Mouse (Mus musculus) CD8-positive naive resting alpha-beta T cell, adult 2 months (primary cell): Measurements from ENCODE around the gene Ppp1r14a.
A peak's percentile ranks its signal among the peaks of the same experiment; 100 is the strongest.

Experiments used
- DNase-seq, 2 experiments: peaks; one replicate each; pipeline ENCODE4 v3.0.0; 2022; ENCODE audit warnings: low read depth in 2 of 2, low spot score in 2 of 2

Ppp1r14a gene

GRCm38 (mm10) chr7:29279261-29279660 lies 9.8 kb upstream of the Ppp1r14a start:
- DNase-seq: no peak

GRCm38 (mm10) chr7:29279924-29280323 lies 9.2 kb upstream of the Ppp1r14a start:
- no peak for DNase-seq

- no peak for DNase-seq
Observed at GRCm38 (mm10) chr7:29280801-29281200, 8.3 kb upstream of the Ppp1r14a start.

- peak; percentile 45 to 58 for DNase-seq
Observed at GRCm38 (mm10) chr7:29281201-29282073, 7.7 kb upstream of the Ppp1r14a start, which contains the start of gene Spint2. Gene Spint2, minus strand, starts transcription at chr7:29281912.

GRCm38 (mm10) chr7:29282074-29282554 lies 7.0 kb upstream of the Ppp1r14a start:
- no peak for DNase-seq

GRCm38 (mm10) chr7:29283876-29284275 lies 5.2 kb upstream of the Ppp1r14a start:
- no peak for DNase-seq

GRCm38 (mm10) chr7:29284523-29284922 lies 4.6 kb upstream of the Ppp1r14a start:
- DNase-seq: no peak

GRCm38 (mm10) chr7:29287481-29287880 lies 1.6 kb upstream of the Ppp1r14a start:
- no peak for DNase-seq

GRCm38 (mm10) chr7:29288079-29288478 lies 1.0 kb upstream of the Ppp1r14a start:
- no peak for DNase-seq

- DNase-seq: no peak
Observed at GRCm38 (mm10) chr7:29289856-29290255, 748 bp downstream of the Ppp1r14a start.

GRCm38 (mm10) chr7:29290691-29291485 lies 1.8 kb downstream of the Ppp1r14a start:
- no peak for DNase-seq

- no peak for DNase-seq
Observed at GRCm38 (mm10) chr7:29291616-29292457, 2.7 kb downstream of the Ppp1r14a start.

- DNase-seq: no peak
Observed at GRCm38 (mm10) chr7:29292458-29293098, 3.5 kb downstream of the Ppp1r14a start.

GRCm38 (mm10) chr7:29293131-29294065 lies 4.3 kb downstream of the Ppp1r14a start:
- no peak for DNase-seq

- no peak for DNase-seq
Observed at GRCm38 (mm10) chr7:29294111-29294761, 5.1 kb downstream of the Ppp1r14a start.

GRCm38 (mm10) chr7:29295861-29296647 lies 6.9 kb downstream of the Ppp1r14a start:
- DNase-seq: no peak

GRCm38 (mm10) chr7:29296998-29297397 lies 7.9 kb downstream of the Ppp1r14a start:
- DNase-seq: peak; percentile 34 to 59

GRCm38 (mm10) chr7:29301127-29301566 lies 12.0 kb downstream of the Ppp1r14a start:
- DNase-seq: peak; percentile 37 to 51
